Mouse (Mus musculus) small intestine, adult 2 months (tissue): ENCODE data around the gene Pck1. TPM values are rescaled to one million over a fixed set of nuclear protein-coding genes. Genes with fewer than 3 reads are reported as not detected.

Experiments
- H3K27ac ChIP-seq: fragments of 200-500 bp; 2 replicates; pipeline ENCODE4 v1.5.1; 2012; ENCODE audit warnings: low read depth, low read length, control low read depth, inconsistent platforms; ENCODE audit not compliant: insufficient read depth
- H3K27me3 ChIP-seq: fragments of 200-500 bp; 2 replicates; pipeline ENCODE4 v1.6.1; 2012; ENCODE audit warnings: mild to moderate bottlenecking, moderate library complexity, low read length, inconsistent platforms; ENCODE audit not compliant: control insufficient read depth, insufficient read depth
- H3K36me3 ChIP-seq: fragments of 200-500 bp; 2 replicates; pipeline ENCODE4 v1.6.1; 2012; ENCODE audit warnings: mild to moderate bottlenecking, low read length, control low read depth, inconsistent platforms; ENCODE audit not compliant: control insufficient read depth, insufficient read depth
- H3K4me1 ChIP-seq: fragments of 200-500 bp; 2 replicates; pipeline ENCODE4 v1.6.1; 2012; ENCODE audit warnings: low read length, inconsistent platforms, mixed read lengths; ENCODE audit not compliant: control insufficient read depth, insufficient read depth, insufficient read length
- H3K4me3 ChIP-seq: fragments of 200-500 bp; 2 replicates; pipeline ENCODE4 v1.5.1; 2012; ENCODE audit warnings: low read depth, mild to moderate bottlenecking, control low read depth, inconsistent platforms, low read length, moderate library complexity
- CTCF ChIP-seq: fragments of 200-500 bp; IDR thresholded peaks from 2 replicates; pipeline ENCODE4 v1.5.1; 2012; ENCODE audit warnings: low read depth, mild to moderate bottlenecking, control low read depth, inconsistent platforms, low read length, moderate library complexity, mixed read lengths; ENCODE audit not compliant: insufficient replicate concordance, insufficient read length; ENCODE audit errors: extremely low read depth
- POLR2A ChIP-seq: fragments of 200-500 bp; IDR thresholded peaks from 2 replicates; pipeline ENCODE4 v1.6.1; 2012; ENCODE audit warnings: low read depth, mild to moderate bottlenecking, control low read depth, inconsistent platforms, low read length, moderate library complexity
- WGBS: fragments of 180-500 bp; shearing (Covaris S2); methylation state at CpG from one replicate; pipeline ENCODE4 v1.1.7; 2018; 5-methylcytosine and 5-hydroxymethylcytosine counted together
- polyA plus RNA-seq: library from polyadenylated mRNA; depleted of rRNA; stranded (reverse); fragments of >200 nt; gene quantifications from 2 replicates; pipeline ENCODE4 v1.2.3, GENCODE M21; 2012; rRNA removed

Gene Pck1
- polyA plus RNA-seq, 1 experiment: 46.3 TPM

- H3K4me1 ChIP-seq: no peaks in the 10 kb centered on the region
- H3K27me3 ChIP-seq: no peaks in the 10 kb centered on the region
- peaks cover 12% of the 10 kb centered on the region for H3K36me3 ChIP-seq
- no peak overlapping the region for H3K4me3 ChIP-seq
- H3K27ac ChIP-seq: no peak overlapping the region
- WGBS: 49% methylated on average over 4 of the region's 4 CpGs
- TF ChIP-seq POLR2A (no peak), CTCF (no peak)
These were observed 51.8 kb downstream of the Pck1 start for GRCm38 (mm10) chr2:173204671-173205070.

GRCm38 (mm10) chr2:173205563-173206099 lies 52.8 kb downstream of the Pck1 start:
- Histone ChIP-seq H3K27ac (no peak overlapping the region), H3K36me3 (peaks cover 13% of the 10 kb centered on the region), H3K4me3 (no peak overlapping the region), H3K27me3 (no peaks in the 10 kb centered on the region), H3K4me1 (no peaks in the 10 kb centered on the region)
- 94% methylated on average over 14 of the region's 14 CpGs for whole genome bisulfite sequencing
- TF ChIP-seq CTCF (no peak), POLR2A (no peak)

- WGBS: 89% methylated on average over 3 of the region's 3 CpGs
- TF ChIP-seq CTCF (no peak), POLR2A (no peak)
These were observed 54.2 kb downstream of the Pck1 start for GRCm38 (mm10) chr2:173207051-173207450.

More at GRCm38 (mm10) chr2:173207051-173207450, 54.2 kb downstream of the Pck1 start:
- H3K4me1 ChIP-seq: no peaks in the 10 kb centered on the region
- no peak overlapping the region for H3K27ac ChIP-seq
- no peaks in the 10 kb centered on the region for H3K27me3 ChIP-seq
- H3K36me3 ChIP-seq: peaks cover 13% of the 10 kb centered on the region
- H3K4me3 ChIP-seq: no peak overlapping the region

Other genes with a start within 250 kb of the Pck1 start
- gene Bmp7, start 212.7 kb upstream of the Pck1 start, polyA plus RNA-seq: 15.3 and 23.5 TPM in 2 replicates
- 0.05 and 0.25 TPM in 2 replicates for gene Spo11, start 175.3 kb upstream of the Pck1 start, polyA plus RNA-seq
- gene Rae1, start 152.9 kb upstream of the Pck1 start, polyA plus RNA-seq: 20.5 and 33.1 TPM in 2 replicates
- gene Rbm38, start 132.6 kb upstream of the Pck1 start, polyA plus RNA-seq: 87.9 and 148 TPM in 2 replicates
- gene Ctcfl, start 33.5 kb upstream of the Pck1 start, polyA plus RNA-seq: 0.05 TPM in 1 of 2 replicates, not detected in the other
- 23.6 and 51.0 TPM in 2 replicates for gene Zbp1, start 65.9 kb downstream of the Pck1 start, polyA plus RNA-seq
- 58.9 and 93.7 TPM in 2 replicates for gene Pmepa1, start 123.5 kb downstream of the Pck1 start, polyA plus RNA-seq